Mouse (Mus musculus) embryonic facial prominence, embryonic 10.5 days (tissue): ENCODE results near the gene Bcor. TPM values are rescaled to one million over a fixed set of nuclear protein-coding genes. Genes with fewer than 3 reads are reported as not detected.
A peak's percentile ranks its signal among the peaks of the same experiment; 100 is the strongest.

Experiments
- DNase-seq: peaks from one replicate; pipeline ENCODE4 v3.0.0-alpha.2; 2017; ENCODE audit warnings: low spot score
- H3K27ac ChIP-seq: fragments of 300-500 bp; sonication (generic); replicated peaks from 2 replicates; pipeline ENCODE4 v1.5.1; 2016; ENCODE audit warnings: mild to moderate bottlenecking
- H3K27me3 ChIP-seq: fragments of 300-500 bp; sonication (generic); replicated peaks from 2 replicates; pipeline ENCODE4 v1.6.1; 2016; ENCODE audit warnings: low read depth, mild to moderate bottlenecking; ENCODE audit not compliant: poor library complexity, severe bottlenecking
- H3K36me3 ChIP-seq: fragments of 300-500 bp; sonication (generic); replicated peaks from 2 replicates; pipeline ENCODE4 v1.6.1; 2016; ENCODE audit warnings: mild to moderate bottlenecking, moderate library complexity
- H3K4me1 ChIP-seq: fragments of 300-500 bp; sonication (generic); 2 replicates; pipeline ENCODE4 v1.6.1; 2016
- H3K4me3 ChIP-seq: fragments of 300-500 bp; sonication (generic); 2 replicates; pipeline ENCODE4 v1.5.1; 2016; ENCODE audit warnings: mild to moderate bottlenecking, moderate library complexity
- H3K9me3 ChIP-seq: fragments of 300-500 bp; sonication (generic); 2 replicates; pipeline ENCODE4 v1.6.1; 2016; ENCODE audit warnings: mild to moderate bottlenecking
- WGBS: fragments of 180-500 bp; shearing (Covaris S2); methylation state at CpG from one replicate; pipeline ENCODE4 v1.1.7; 2016; 5-methylcytosine and 5-hydroxymethylcytosine counted together
- polyA plus RNA-seq: library from polyadenylated mRNA; unstranded; fragments of >200 nt; fragmentation: Nextera tagmentation; extraction: Ambion mirVana; gene quantifications from 2 replicates; pipeline ENCODE4 v1.2.1, GENCODE M21; 2016

Gene Bcor
- polyA plus RNA-seq, 1 experiment from 2014 or later = 23.7 TPM

DNA sequence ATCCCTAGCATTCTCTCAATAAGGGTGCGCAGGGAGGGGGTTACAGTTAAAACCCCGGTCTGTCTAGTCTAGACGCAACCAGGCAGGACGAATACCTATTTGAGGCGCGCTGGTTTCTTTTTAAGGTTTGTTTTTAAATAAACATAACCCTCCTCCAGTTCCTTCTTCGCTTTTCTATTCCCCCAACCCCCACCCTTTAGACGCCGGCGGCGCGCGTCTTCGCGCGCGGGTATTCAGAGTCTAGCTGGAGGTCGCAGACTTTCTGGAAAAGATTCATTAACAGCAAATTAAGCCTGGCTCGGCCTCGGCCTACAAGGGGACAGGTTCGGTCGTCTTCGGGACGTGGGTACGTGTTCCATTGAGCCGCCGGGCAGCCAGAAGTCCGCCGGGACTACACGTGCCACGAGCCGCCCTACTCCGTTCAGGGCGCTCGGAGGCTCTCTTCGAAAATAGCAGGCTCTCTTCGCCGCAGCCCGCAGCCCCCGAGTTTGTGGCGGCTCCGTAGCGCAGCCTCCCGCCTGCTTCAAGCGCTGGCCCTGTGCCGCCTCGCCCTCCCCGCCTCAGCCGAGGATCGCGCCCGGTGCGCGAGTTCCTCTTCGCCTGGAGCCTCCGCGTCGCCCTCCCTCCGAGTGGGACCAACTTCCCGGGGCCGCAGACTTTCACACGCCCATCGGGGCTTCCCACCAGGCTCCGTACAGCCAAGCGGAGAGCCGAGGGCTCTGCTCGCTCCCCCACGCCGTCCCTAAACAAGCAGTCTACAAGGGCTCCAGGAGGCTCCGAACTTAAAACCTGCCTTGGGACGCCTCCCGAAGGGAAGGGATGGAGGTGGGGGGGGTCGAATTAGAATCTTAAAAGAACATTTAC, 81.7 kb downstream of the Bcor start:
- DNase-seq = peak; percentile 54
- peak overlapping the region; percentile 88 for H3K27ac ChIP-seq
- no peaks in the 10 kb centered on the region for H3K9me3 ChIP-seq
- H3K4me3 ChIP-seq = peak overlapping the region; percentile 69
- no peaks in the 10 kb centered on the region for H3K36me3 ChIP-seq
- H3K4me1 ChIP-seq = peaks cover 65% of the 10 kb centered on the region
- 1% methylated on average over 73 of the region's 73 CpGs for whole genome bisulfite sequencing
- peaks cover 100% of the 10 kb centered on the region for H3K27me3 ChIP-seq

GRCm38 (mm10) chrX:12077601-12077980, 82.6 kb downstream of the Bcor start:
- peaks cover 100% of the 10 kb centered on the region for H3K27me3 ChIP-seq
- H3K27ac ChIP-seq = peak overlapping the region; percentile 72
- no peaks in the 10 kb centered on the region for H3K9me3 ChIP-seq
- 5% methylated on average over 22 of the region's 22 CpGs for WGBS
- no peak for DNase-seq
- no peaks in the 10 kb centered on the region for H3K36me3 ChIP-seq
- peaks cover 65% of the 10 kb centered on the region for H3K4me1 ChIP-seq
- peak overlapping the region; percentile 69 for H3K4me3 ChIP-seq

- H3K4me3 ChIP-seq = peak overlapping the region; percentile 69
- peaks cover 100% of the 10 kb centered on the region for H3K27me3 ChIP-seq
- H3K4me1 ChIP-seq = peaks cover 68% of the 10 kb centered on the region
- peak; percentile 62 for DNase-seq
- H3K9me3 ChIP-seq = no peaks in the 10 kb centered on the region
- peak overlapping the region; percentile 72 for H3K27ac ChIP-seq
- WGBS = 4% methylated on average over 58 of the region's 58 CpGs
- H3K36me3 ChIP-seq = no peaks in the 10 kb centered on the region
Measured at GRCm38 (mm10) chrX:12076763-12077600, 83.2 kb downstream of the Bcor start.

GRCm38 (mm10) chrX:12072721-12073120, 87.4 kb downstream of the Bcor start:
- Histone ChIP-seq H3K27ac (no peak overlapping the region), H3K4me1 (peaks cover 92% of the 10 kb centered on the region), H3K4me3 (no peak overlapping the region), H3K36me3 (no peaks in the 10 kb centered on the region), H3K9me3 (no peaks in the 10 kb centered on the region), H3K27me3 (peaks cover 100% of the 10 kb centered on the region)
- WGBS = 28% methylated on average over 6 of the region's 6 CpGs
- no peak for DNase-seq

GRCm38 (mm10) chrX:12068978-12069724, 91.0 kb downstream of the Bcor start:
- Histone ChIP-seq H3K4me1 (peaks cover 100% of the 10 kb centered on the region), H3K4me3 (peak overlapping the region; percentile 28; the same call in 1 of the 2 replicates), H3K27ac (0 out of 2 replicates have a peak overlapping the region, but pooled peaks have one; percentile 35), H3K27me3 (peaks cover 100% of the 10 kb centered on the region), H3K36me3 (no peaks in the 10 kb centered on the region), H3K9me3 (no peaks in the 10 kb centered on the region)
- peak; percentile 55 for DNase-seq
- WGBS = 7% methylated on average over 26 of the region's 26 CpGs

DNA sequence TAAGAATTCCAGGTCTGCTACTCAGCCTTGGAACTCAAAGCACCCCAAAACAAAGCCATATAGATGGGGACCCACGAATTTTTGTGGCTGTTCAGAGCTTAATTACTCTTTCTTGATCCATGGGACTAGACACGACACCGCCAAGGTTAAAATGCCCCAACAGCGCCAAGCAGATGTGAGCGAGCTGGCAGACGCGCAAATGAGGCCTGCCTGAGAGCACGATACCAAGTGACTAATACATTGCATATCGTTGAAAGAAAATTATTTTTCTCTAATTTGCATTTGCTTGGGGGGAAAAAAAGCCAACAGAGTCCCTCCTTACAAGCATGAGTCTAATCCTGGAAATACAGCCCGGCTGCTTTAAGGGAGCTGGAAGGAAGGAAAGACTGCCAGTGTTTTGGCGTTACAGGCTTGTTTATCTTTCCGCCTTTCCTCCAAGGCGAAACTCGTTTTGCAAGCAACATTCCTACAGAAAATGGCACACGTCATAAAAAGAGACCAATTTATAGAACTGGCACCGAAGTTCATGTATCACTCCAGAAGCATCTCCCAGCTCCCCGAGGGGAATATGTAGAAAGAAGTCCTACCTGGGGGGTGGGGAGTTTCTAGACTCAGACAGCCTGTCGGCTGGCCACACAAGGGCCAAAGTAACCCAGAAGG, 92.2 kb downstream of the Bcor start:
- H3K4me1 ChIP-seq = peaks cover 100% of the 10 kb centered on the region
- H3K9me3 ChIP-seq = no peaks in the 10 kb centered on the region
- no peaks in the 10 kb centered on the region for H3K36me3 ChIP-seq
- no peak overlapping the region for H3K4me3 ChIP-seq
- H3K27me3 ChIP-seq = peaks cover 100% of the 10 kb centered on the region
- DNase-seq = no peak
- 7% methylated on average over 18 of the region's 18 CpGs for WGBS
- H3K27ac ChIP-seq = no peak overlapping the region

DNA sequence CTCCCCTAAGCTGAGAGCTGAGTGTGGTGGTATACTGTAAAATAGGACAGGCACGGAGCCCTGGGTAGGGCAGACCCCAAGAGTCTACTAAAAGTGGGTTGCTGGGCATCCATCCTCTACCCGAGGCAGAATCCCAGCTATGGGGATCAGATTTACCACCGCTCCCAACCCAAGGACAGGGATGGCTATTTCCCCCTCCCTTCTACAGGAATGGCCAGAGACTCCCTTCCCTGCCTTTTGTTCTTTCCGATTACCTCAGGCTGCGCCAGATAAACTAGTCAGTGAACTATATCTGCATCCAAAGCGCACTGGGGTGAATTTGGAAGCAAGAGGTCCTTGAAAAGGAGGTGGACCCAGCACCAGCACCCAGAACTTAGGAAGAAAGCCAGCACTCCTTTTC, 93.1 kb downstream of the Bcor start:
- H3K9me3 ChIP-seq = no peaks in the 10 kb centered on the region
- peak overlapping the region; percentile 76 for H3K27ac ChIP-seq
- H3K4me3 ChIP-seq = peak overlapping the region; percentile 35
- WGBS = 4% methylated on average over 6 of the region's 6 CpGs
- peaks cover 100% of the 10 kb centered on the region for H3K27me3 ChIP-seq
- no peaks in the 10 kb centered on the region for H3K36me3 ChIP-seq
- peaks cover 100% of the 10 kb centered on the region for H3K4me1 ChIP-seq
- DNase-seq = no peak

DNA sequence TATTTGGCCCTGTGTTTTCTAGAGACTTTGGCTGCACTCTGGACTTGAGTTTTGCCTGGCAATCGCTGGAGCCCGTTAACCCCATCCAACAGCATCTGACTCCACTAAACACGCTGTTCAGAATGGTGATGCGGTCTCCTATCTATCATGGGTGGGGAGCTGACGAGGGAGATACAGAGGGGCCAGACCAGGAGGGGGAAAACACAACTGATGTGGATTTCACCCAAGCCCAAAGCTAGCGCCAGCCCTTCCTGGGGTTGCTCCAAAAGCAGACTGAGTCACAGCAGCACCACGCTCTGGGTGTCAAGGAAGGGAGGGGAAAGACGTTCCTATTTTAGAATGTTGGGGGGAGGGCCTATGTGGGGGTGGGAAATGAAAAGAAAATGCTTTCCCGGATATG, 94.4 kb downstream of the Bcor start:
- H3K4me3 ChIP-seq = no peak overlapping the region; the same call in 1 of the 2 replicates
- H3K36me3 ChIP-seq = 0 out of 2 replicates have a peak, but pooled peaks cover under 1% of the 10 kb centered on the region
- H3K27ac ChIP-seq = no peak overlapping the region
- H3K27me3 ChIP-seq = peaks cover 100% of the 10 kb centered on the region
- no peak for DNase-seq
- peaks cover 96% of the 10 kb centered on the region for H3K4me1 ChIP-seq
- WGBS = 41% methylated on average over 9 of the region's 9 CpGs
- no peaks in the 10 kb centered on the region for H3K9me3 ChIP-seq

DNA sequence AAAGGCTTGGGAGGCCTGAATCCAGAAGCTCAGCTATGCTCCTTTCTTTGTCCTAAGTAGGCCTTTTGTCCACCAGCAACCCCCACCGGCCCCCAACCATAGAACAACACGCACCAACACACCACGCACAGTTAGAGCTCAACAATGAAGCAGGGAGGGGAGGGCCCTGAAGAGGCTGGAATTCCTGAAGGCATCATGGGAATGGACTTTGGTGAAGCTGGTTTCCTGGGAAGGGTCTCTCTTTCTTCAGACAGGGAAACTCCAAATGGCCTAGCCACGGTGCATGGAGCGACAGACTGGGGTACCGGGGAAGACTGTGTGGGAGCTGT, 97.3 kb downstream of the Bcor start:
- no peak for DNase-seq
- Histone ChIP-seq H3K27me3 (peaks cover 99% of the 10 kb centered on the region), H3K36me3 (peaks cover 24% of the 10 kb centered on the region), H3K9me3 (no peaks in the 10 kb centered on the region), H3K4me3 (no peak overlapping the region), H3K27ac (peak overlapping the region; percentile 40; the same call in 1 of the 2 replicates), H3K4me1 (peaks cover 67% of the 10 kb centered on the region)
- WGBS = 19% methylated on average over 6 of the region's 6 CpGs

DNA sequence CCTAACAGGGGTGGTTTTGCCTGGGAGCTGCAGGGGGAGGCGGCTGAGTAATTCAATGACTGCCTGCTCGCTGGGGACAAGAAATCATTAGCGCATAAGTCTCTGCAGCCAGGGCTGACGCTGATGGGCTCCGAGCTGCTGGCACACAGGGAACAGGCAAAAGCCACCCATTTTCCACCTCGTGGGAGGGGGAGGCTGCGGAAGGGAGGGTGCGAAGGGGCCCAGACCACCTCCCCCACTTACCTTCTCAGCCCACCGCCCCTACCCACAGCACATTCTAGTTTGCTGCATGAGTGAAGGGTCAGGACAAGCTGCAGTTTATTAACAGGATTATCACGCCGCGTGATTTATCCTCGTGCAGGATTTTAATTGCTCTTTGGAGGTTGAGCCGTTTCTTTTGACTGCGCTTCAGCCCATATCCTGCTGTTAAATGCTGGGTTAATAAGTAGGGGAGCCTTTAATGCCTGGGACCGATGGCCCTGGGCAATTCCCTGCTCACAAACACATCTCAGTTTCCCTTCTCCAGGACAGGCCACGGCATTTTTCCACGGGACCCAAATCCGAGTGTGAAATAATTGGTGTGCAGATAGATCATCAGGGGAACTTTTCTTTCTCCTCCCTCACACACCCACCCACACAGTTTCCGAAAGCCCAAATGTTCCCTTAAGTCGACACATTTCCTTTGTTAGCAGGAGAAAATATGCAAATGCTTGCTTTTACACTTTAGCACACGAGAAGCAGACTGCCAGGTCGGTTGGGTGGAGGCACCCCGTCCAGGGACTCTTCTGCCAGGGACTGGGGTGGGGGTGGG, 97.8 kb downstream of the Bcor start:
- Histone ChIP-seq H3K4me3 (no peak overlapping the region), H3K27ac (peak overlapping the region; percentile 30), H3K9me3 (no peaks in the 10 kb centered on the region), H3K4me1 (peaks cover 62% of the 10 kb centered on the region), H3K27me3 (peaks cover 99% of the 10 kb centered on the region), H3K36me3 (peaks cover 30% of the 10 kb centered on the region)
- DNase-seq = no peak
- 17% methylated on average over 24 of the region's 24 CpGs for WGBS

DNA sequence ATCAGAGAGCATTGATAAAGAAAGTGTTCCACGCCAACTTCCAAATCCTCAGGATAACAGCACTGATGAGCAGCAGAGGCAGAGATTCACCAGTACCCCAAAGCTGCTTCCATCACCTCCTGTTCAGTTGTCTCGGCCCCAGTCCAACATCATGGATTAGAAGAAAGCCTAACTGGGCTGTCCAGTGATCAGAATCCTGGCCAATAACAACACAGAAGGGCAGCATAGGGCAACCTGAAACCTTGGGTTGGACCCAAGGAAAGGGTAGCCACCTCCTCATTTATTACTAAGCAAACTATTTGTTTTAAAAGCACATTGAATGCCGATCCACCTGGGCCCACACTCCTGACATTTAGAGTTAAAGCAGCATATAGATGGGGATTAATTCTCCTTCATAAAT, 99.3 kb downstream of the Bcor start:
- 75% methylated on average over 3 of the region's 3 CpGs for WGBS
- peaks cover 44% of the 10 kb centered on the region for H3K36me3 ChIP-seq
- no peak overlapping the region for H3K4me3 ChIP-seq
- H3K9me3 ChIP-seq = no peaks in the 10 kb centered on the region
- peaks cover 47% of the 10 kb centered on the region for H3K4me1 ChIP-seq
- DNase-seq = no peak
- no peak overlapping the region for H3K27ac ChIP-seq
- peaks cover 91% of the 10 kb centered on the region for H3K27me3 ChIP-seq
